Mouse (Mus musculus): ENCODE data around the gene Fkbp2. TPM values are rescaled to one million over a fixed set of nuclear protein-coding genes. Genes with fewer than 3 reads are reported as not detected.
A peak's percentile ranks its signal among the peaks of the same experiment; 100 is the strongest.

The Fkbp2 gene
- total RNA-seq, 4 experiments from 2014 or later, result 4.2 to 10.4 (median 5.8) TPM

GRCm38 (mm10) chr19:6973581-6974190 is 6.6 kb downstream of the Fkbp2 start:
- DNase-seq (ENCODE audit: low spot score in 2 of 2), result no peak

DNA sequence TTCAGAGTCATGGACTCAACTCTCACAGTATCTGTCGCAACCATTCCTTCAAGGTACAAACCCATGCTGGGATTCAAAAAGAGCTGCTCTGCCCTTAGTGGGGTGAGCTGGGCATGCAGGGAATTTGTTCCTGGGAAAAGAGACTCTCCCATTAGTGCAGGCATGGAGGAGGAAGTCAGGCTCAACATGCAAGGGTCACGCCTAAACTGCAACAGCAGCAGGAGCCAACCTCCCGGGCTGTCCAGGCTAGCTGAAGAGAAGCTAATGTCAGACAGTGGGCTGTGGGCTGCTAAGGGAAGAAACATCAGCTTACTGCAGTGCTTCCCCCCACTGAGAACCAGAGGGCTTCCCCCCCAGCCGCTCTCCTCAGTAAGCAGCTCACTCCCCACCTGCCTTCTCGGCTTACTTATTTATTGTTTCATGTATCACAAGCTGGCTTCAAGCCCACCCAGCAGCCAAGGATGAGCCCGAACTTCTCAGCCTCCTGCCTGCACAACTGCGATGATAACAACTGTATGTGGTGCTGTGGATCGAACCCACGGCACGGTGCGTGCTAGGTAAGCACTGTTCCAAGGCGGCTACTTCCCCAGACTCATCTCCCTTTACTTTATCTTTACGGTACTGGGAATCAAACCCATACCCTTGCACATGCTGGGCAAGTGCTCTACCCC is 7.9 kb downstream of the Fkbp2 start:
- no peak for DNase-seq (ENCODE audit: low spot score in 2 of 2)

DNA sequence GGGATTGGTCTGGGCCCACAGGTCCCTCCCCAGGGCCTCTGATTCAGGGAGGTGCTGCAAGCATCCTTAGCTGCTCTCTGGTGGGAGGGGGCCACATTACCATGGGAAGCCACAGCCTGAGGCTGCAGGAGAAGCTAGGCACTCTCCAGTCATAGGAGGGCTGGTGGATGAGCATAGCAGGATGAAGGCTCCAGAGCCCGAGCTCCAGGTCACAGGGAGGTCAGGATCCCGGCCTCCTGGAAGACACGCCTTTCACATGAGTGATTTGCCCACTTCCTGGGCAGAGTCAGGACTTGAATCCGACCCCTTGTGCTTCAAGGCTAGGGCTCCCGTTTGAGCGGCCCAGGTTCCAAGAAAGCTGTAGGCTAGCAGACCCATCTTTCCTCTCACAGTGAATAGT is 8.7 kb downstream of the Fkbp2 start:
- DNase-seq (ENCODE audit: low spot score in 2 of 2), result no peak

DNA sequence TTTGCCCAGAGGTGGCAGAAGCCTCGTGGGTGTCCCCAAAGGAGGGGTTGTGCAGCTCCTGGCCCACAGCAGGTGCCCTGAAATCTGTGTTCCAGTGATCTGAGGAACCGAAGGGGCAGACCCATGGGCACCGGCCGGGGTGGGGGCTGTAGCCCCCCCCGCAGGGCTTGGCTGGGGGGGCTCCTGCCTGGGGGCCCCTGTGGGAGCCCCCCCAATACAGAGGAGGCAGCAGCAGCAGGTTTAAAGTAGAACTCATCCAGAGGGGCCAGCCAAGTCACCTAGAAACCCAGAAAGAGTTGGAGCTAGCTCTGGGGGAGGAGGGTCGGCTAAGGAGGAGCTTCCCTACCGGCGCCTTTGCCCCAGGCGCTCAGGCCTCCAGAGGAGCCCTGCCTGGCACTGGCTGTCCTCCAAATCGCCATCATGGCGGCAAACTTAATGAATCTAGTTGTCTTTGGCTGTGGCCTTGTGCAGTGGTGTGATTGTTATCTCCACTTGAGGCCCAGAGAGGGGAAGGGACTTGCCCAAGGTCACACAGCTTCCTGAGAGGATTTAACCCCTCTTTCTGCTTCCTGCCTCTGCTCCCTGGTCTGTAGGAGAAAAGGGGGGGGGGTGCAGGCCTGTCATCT is 9.7 kb downstream of the Fkbp2 start:
- no peak for DNase-seq (ENCODE audit: low spot score in 2 of 2)

DNA sequence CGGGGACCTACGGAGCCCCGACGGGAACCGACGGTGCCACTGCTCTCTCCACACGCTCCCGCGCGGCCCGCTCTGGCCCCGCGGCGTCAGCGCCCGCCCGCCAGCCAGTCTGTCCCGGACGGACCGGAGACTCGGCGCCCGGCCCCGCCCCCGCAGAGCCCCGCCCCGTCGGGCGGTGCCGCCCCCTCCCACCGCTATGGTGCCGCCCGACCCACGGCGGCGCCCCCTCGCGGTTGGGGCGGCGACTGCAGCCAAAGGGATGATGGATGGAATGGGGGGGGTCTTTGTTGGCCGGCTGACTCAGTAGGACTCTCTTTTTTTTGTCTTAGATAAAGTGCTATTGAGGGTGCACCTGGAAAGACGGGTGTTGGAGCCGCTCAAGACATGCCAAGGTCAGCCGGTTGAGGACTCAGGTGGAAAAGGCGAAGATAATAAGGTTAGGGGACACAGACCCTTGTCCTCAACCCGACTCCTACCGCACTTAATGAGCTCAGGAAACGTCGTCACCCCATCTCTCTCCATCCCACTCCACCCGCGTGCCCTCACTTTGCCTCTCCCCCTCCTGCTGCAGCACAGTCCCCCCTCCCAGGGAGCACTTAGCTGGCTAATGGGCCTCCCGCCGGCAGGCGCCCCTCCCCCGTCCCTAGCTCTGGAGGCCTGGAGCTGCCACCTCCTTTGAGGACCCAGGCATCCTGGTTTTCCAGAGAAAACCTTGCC is 10.5 kb downstream of the Fkbp2 start:
- DNase-seq (ENCODE audit: low spot score in 2 of 2), result peak; percentile 59 to 67

DNA sequence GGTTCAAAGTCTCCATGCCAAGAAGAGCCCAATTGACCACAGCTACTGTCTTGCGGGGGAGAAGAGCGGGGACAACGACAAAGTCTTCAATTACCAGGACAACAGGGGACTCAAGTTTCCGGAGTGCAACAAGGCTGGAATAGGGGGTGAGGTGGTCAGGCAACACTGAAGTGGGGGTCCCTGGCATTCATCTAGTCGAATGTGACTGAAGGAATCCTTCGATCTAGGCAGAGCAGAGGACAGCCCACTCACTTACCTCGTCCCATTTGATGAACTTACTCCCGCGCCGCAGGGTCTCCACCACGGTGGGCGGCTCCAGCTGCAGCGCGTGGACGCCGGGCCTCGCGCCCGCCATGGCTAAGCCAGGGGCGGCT is 11.0 kb downstream of the Fkbp2 start:
- no peak for DNase-seq (ENCODE audit: low spot score in 2 of 2)

GRCm38 (mm10) chr19:6968491-6969271 is 11.6 kb downstream of the Fkbp2 start:
- DNase-seq (ENCODE audit: low spot score in 2 of 2), result no peak

GRCm38 (mm10) chr19:6956461-6956860 is 23.8 kb downstream of the Fkbp2 start:
- DNase-seq (ENCODE audit: low spot score in 2 of 2), result no peak

GRCm38 (mm10) chr19:6955424-6955823 is 24.9 kb downstream of the Fkbp2 start:
- DNase-seq (ENCODE audit: low spot score in 2 of 2), result no peak

DNA sequence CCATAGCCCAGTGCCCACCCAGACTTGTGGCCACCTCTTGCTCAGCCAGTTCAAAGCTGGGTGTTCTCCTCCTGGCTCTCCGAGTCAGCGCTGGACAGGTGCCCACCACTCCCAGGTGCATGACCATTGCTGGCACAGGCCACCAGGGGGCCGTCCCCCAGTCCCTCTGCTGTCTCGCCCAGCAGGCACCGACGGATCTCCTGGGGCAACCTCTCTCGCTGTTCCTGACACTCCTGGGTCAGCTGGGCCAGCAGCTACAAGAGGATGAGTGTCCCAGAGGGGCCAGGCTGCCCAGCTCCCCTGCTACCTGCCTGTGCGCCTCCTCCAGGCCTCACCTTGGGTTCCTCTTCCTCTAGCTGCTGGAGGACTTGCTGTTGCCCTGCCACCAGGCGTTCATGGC is 26.3 kb downstream of the Fkbp2 start:
- no peak for DNase-seq (ENCODE audit: low spot score in 2 of 2)

DNA sequence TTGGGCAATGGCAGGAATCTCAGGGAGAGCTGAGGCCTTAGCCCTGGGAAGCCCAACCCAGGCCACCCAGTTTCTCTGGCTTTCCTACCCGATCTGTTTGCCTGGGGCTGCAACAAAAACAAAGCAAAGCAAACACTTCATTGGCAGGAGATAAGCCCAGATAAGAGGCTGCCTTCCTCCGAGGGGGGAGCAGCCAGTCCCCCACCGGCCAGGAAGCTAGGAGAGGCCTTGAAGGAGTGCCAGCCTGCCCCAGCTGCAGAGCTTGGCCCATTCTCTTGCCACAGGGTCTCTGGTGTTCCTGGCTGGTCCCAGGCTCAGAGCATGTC is 27.6 kb downstream of the Fkbp2 start:
- no peak for DNase-seq (ENCODE audit: low spot score in 2 of 2)

DNA sequence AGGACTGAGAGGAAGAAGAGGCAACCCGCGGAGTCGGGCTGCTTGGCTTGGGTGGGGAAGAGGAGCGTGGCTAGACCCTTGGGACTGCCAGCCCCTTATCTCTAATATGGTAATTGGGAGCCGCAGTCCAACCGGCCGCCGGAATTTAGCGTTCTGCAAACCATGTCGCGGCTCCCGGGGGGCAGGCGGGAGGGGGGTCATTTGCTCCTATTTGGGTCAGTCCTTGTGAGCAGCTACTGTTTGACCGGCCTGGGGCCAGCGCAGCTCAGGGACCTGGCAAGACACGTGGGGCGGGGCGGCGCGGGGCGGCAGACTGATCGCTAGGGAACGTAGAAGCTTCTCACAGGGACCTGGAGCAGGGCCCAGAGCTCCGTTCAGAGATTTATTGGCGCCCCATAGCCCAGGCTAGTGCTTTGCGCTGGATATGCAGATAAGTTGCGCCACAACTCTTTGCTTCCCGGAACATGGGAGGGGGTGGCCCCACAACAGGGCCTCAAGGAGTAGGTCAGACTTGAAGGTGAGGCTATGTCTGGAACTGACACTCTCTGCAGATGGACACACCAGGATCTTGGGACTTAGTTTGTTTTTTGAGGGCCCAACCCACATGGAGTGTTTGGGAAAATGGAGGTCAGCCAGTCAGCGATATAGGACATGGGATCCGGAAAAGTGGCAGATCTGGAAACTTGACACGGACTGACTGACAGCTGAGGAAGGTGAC is 28.1 kb downstream of the Fkbp2 start:
- peak; percentile 86 to 88 for DNase-seq (ENCODE audit: low spot score in 2 of 2)

DNA sequence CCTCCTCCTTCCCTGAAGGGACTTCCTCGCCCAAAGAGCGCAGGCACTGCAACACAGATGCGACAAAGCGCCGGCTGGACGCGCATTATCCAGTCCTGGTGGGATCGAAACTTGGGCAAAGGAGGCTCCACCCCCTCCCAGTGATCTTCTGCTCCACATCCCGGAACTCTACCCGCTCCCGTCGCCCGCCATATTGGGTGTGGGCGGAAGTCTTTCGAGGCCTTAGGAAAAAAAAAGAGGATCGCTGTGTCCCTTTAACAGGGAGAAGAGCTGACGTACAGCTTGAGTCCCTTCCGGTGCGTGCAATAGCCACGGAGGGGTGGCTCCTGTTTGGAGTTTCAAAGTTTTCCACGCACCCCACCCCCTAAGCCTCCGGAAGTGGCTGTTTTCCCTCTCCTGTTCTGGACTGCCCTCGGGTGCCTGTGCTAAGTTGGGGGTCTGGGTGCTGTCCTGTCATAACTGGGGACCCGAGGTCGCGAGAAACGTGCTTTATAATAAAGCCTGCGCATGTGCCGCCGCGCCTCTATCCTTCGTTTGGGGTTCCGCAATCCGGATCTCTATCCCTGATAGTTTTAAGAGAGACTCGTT is 28.8 kb downstream of the Fkbp2 start:
- peak; percentile 92 to 93 for DNase-seq (ENCODE audit: low spot score in 2 of 2)

- DNase-seq (ENCODE audit: low spot score in 2 of 2), result no peak
Measured at GRCm38 (mm10) chr19:6950613-6951153, 29.6 kb downstream of the Fkbp2 start.

DNA sequence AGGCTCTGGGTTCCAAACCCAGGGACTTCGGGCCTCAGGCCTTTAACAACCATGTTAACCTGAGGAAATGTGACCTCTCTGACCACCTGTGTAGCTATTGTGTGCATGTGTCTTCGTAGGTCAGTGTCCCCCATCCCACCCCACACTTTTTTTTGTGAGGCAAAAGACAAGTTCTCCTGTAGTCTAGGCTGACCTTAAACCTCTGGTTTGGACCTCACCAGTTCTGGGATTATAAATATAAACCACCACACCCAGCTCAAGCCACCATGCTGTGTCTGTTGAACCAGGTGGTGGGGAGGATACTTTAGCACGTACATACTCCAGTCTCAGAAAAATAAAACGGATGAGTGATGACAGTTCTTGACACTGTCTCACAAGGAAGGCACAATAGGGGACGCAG is 30.4 kb downstream of the Fkbp2 start:
- DNase-seq (ENCODE audit: low spot score in 2 of 2), result no peak

DNA sequence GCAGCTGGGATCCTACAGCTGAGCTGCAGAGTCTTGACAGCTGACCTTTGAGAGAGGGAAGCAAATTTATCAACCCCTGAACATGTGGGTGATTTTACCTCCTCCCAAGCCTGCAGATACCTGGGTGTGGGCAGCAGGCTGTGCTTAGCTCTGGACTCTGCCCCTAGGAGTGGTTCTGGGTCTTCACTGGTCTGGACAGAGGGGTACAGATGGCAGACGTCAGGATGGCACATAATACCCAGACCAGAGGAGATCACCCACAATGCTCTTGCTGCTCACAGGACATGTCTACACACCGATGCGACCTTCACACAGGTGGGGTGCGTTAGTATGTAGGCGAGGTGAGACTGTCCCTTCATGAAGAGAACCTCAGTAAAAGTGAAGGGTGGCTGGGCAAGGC is 30.8 kb downstream of the Fkbp2 start:
- DNase-seq (ENCODE audit: low spot score in 2 of 2), result no peak

DNA sequence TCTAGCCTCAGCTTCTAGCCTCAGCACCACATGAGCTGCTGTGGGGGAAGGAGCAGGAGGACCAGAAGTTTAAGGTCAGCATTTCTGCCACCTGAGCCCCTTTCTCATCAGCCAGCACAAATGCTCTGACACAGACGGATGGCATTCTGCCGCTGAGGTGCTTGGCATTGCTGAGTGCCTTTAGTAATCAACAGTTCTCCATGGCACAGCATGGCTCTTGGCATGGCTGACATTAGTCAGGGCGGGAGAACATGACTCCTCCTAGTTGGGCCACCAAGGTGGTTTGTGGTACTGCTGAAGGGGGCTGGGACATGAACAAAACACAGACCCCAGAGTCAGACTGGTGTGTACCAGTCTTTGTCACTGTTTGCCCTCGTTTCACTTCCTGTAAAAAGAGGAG is 32.1 kb downstream of the Fkbp2 start:
- no peak for DNase-seq (ENCODE audit: low spot score in 2 of 2)

DNA sequence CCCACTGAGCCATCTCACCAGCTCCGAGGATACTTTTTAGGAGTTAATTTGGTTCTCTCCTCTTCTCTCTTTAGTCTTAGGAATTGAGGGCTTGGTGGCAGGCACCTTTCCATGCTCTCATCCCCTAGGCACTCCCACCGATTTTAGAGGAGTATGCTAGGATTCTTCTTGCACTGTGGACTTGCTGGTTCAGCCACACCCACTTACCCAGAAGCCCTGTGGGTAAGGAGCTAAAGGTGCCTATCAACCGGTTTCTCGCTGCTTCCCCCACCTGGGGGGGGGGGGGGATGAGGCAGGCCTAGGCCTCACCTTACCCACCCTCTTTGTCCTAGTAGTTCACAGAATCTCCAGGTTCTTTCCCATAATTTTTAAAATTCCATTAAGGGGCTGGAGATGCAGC is 32.6 kb downstream of the Fkbp2 start:
- no peak for DNase-seq (ENCODE audit: low spot score in 2 of 2)

DNA sequence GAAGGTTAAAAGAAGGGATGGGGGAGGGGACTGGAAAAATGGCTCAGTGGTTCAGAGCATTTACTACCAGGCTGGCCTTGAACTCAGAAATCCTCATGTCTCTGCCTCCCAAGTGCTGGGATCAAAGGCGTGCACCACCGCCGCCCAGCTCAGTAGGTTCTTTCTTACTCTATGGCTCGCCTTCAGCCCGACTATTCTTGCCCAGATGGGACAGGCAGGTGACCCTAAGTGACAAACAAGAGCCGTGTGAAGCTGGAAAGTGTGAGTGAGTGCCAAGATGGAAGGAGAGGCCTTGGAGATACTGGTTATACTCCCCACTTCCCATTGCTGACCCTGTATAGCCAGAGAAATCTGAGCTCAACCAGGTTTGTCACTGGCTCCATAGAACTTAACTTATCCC is 36.6 kb downstream of the Fkbp2 start:
- DNase-seq (ENCODE audit: low spot score in 2 of 2), result no peak

DNA sequence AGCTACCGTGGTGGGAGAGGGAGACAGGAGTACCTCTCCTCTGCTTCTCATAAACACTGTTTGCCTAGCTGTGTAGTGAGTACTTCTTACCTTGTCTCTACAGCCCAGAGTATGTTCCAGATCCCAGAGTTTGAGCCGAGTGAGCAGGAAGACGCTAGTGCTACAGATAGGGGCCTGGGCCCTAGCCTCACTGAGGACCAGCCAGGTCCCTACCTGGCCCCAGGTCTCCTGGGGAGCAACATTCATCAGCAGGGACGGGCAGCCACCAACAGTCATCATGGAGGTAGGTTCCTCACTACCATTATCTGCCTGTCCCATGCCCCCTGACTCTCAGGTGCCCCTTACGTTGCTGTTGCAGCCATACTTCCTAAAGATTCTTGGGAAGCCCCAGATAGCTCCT is 37.5 kb downstream of the Fkbp2 start:
- no peak for DNase-seq (ENCODE audit: low spot score in 2 of 2)

Measured in gastrocnemius, adult 8-10 months (tissue).